Comparison of ENCODE assay signal across 9 mouse cellular contexts in the genomic region with DNA sequence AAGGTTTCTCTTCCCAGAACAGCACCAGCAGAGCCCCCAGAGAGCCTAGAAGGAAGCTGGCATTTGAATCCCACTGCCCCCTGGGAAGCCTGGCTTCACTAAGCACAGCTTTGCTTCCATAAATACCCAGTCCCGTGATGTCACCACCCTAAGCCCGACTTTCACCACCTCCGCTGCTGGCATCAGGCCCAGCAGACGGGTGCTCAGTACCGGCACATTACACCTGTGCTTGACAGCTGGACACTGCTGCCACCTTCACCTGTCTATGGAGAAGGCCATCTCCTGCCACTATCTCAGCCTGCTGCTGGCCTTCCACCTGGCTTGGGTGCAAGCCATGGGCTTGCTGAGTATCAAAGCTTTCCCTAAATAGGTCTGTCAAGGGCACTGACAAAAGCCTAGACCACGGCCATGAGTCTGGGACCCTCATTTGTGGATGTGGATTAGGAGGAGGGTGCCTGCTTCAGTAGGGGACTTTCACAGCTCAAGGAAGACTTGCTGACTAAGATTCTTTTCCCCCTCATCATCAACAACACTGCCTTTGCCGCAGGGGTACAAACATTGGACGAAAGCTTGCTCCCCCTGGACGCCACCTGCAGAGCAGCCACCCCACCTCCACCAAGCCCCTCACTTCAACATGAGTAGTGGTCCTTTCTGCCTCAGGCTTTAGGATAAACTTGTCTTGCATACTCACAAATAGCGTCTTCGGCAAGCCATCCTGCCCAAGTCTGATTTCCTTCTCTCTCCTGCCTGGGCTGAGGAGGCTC.
DNase-seq lines count a peak whose midpoint lies in the region; ATAC-seq and TF ChIP-seq lines count a peak whose summit lies in the region.
"Had no signal": no experiment of that assay in that cellular context is flagged by ENCODE, and none has a peak within 500 bp of the region (broad histone marks: within the 10 kb centered on the region; RNA-seq: fewer than 3 reads in every experiment).

No protein-coding gene starts in this region.

- no peak overlapping the region for H3K9ac ChIP-seq in embryonic facial prominence, embryonic 12.5 days
- H3K9ac ChIP-seq in heart, embryonic 14.5 days (ENCODE audit: low read length) = peak overlapping the region; percentile 49
- H3K9ac ChIP-seq in limb, embryonic 15.5 days = no peak overlapping the region
- H3K9ac ChIP-seq: liver, embryonic 14.5 days had no signal

- DNase-seq in gastrocnemius, adult 2 months = peak; percentile 33
- no peak for DNase-seq in gastrocnemius, postnatal 10 days
- no peak for DNase-seq in thymus, adult 2 months
- no peak for DNase-seq in natural killer cell, adult 2 months (ENCODE audit: low spot score in 2 of 2)

- peak overlapping the region; percentile 50 for H3K4me2 ChIP-seq in embryonic facial prominence, embryonic 12.5 days (replicated peaks)
- peak overlapping the region; percentile 45 for H3K4me2 ChIP-seq in heart, embryonic 14.5 days (ENCODE audit: low read length)
- H3K4me2 ChIP-seq in limb, embryonic 15.5 days = no peak overlapping the region

- no peaks in the 10 kb centered on the region for H3K9me3 ChIP-seq in embryonic facial prominence, embryonic 12.5 days
- no peaks in the 10 kb centered on the region for H3K9me3 ChIP-seq in heart, embryonic 14.5 days (ENCODE audit: control insufficient read depth, low read length)
- no peaks in the 10 kb centered on the region for H3K9me3 ChIP-seq in limb, embryonic 15.5 days

- no peak for TF ChIP-seq POLR2A in thymus, adult 2 months (IDR thresholded peaks at IDR 0.05; ENCODE audit: control insufficient read depth, extremely low read depth, insufficient read depth, low read length, poor library complexity)

- H3K4me1 ChIP-seq in embryonic facial prominence, embryonic 12.5 days = peaks cover 18% of the 10 kb centered on the region; the same call in 1 of the 2 replicates
- H3K4me1 ChIP-seq in heart, embryonic 14.5 days (ENCODE audit: control insufficient read depth in 2 of 2, insufficient read depth in 2 of 2, low read length in 2 of 2) = peaks cover 45 to 59% of the 10 kb centered on the region in 2 experiments
- peaks cover 32% of the 10 kb centered on the region for H3K4me1 ChIP-seq in limb, embryonic 15.5 days
- peaks cover 12% of the 10 kb centered on the region; the same call in 1 of the 2 replicates for H3K4me1 ChIP-seq in thymus, adult 2 months (replicated peaks; ENCODE audit: control insufficient read depth, insufficient read depth, low read length)

- 57% methylated on average over 11 of the region's 11 CpGs for WGBS in embryonic facial prominence, embryonic 12.5 days
- WGBS in heart, embryonic 14.5 days = 38% methylated on average over 11 of the region's 11 CpGs
- WGBS in limb, embryonic 15.5 days = 59% methylated on average over 11 of the region's 11 CpGs
- WGBS in thymus, adult 2 months = 81% methylated on average over 11 of the region's 11 CpGs

- ATAC-seq in embryonic facial prominence, embryonic 12.5 days (ENCODE audit: insufficient number of reproducible peaks, insufficient read depth, low FRiP score, low TSS enrichment) = no peak
- ATAC-seq in heart, embryonic 14.5 days (ENCODE audit: insufficient number of reproducible peaks, insufficient read depth, low FRiP score, low read depth) = peak; percentile 28
- ATAC-seq in limb, embryonic 15.5 days (ENCODE audit: insufficient number of reproducible peaks, low FRiP score, low TSS enrichment, low read depth) = no peak
- no peak for ATAC-seq in megakaryocyte-erythroid progenitor cell, adult 5-6 weeks (replicated peaks; ENCODE audit: low FRiP score, low TSS enrichment, poor library complexity, severe bottlenecking)

- intact Hi-C loops in gastrocnemius, adult 2 months (cut with DNase I) = no loop called here

- TF ChIP-seq CTCF in gastrocnemius, adult 2 months (IDR thresholded peaks at IDR 0.05) = no peak
- TF ChIP-seq CTCF in thymus, adult 2 months (IDR thresholded peaks at IDR 0.05; ENCODE audit: borderline replicate concordance, control insufficient read depth, extremely low read depth, insufficient read depth, low read length, poor library complexity) = no peak

- no peak overlapping the region for H3K27ac ChIP-seq in gastrocnemius, adult 2 months
- no peak overlapping the region for H3K27ac ChIP-seq in embryonic facial prominence, embryonic 12.5 days
- peak overlapping the region; percentile 89 to 94 for H3K27ac ChIP-seq in heart, embryonic 14.5 days (replicated peaks in 1 of 2; ENCODE audit: control insufficient read depth in 1 of 2, insufficient read depth in 1 of 2, low read depth in 2 of 2, low read length in 2 of 2)
- H3K27ac ChIP-seq in limb, embryonic 15.5 days = peak overlapping the region; percentile 24; the same call in 1 of the 2 replicates
- no peak overlapping the region for H3K27ac ChIP-seq in thymus, adult 2 months (ENCODE audit: control insufficient read depth, insufficient read depth, low read length)
- H3K27ac ChIP-seq: liver, embryonic 14.5 days had no signal

- H3K36me3 ChIP-seq in embryonic facial prominence, embryonic 12.5 days = no peaks in the 10 kb centered on the region
- no peaks in the 10 kb centered on the region for H3K36me3 ChIP-seq in heart, embryonic 14.5 days (ENCODE audit: control insufficient read depth, insufficient read depth, low read length)
- no peaks in the 10 kb centered on the region for H3K36me3 ChIP-seq in limb, embryonic 15.5 days
- H3K36me3 ChIP-seq in thymus, adult 2 months (ENCODE audit: control insufficient read depth, insufficient read depth, low read length) = no peaks in the 10 kb centered on the region

- no peak overlapping the region for H3K4me3 ChIP-seq in gastrocnemius, adult 2 months
- H3K4me3 ChIP-seq in embryonic facial prominence, embryonic 12.5 days = peak overlapping the region; percentile 19; the same call in 1 of the 2 replicates
- H3K4me3 ChIP-seq in heart, embryonic 14.5 days (ENCODE audit: control insufficient read depth in 1 of 2, insufficient read depth in 1 of 2, low read depth in 1 of 2, low read length in 2 of 2) = no peak overlapping the region
- no peak overlapping the region for H3K4me3 ChIP-seq in limb, embryonic 15.5 days
- no peak overlapping the region for H3K4me3 ChIP-seq in thymus, adult 2 months (ENCODE audit: control insufficient read depth, insufficient read depth, low read length)

- no peaks in the 10 kb centered on the region for H3K27me3 ChIP-seq in embryonic facial prominence, embryonic 12.5 days
- no peaks in the 10 kb centered on the region for H3K27me3 ChIP-seq in heart, embryonic 14.5 days (ENCODE audit: control insufficient read depth, insufficient read depth, low read length)
- H3K27me3 ChIP-seq in limb, embryonic 15.5 days = no peaks in the 10 kb centered on the region
- H3K27me3 ChIP-seq in thymus, adult 2 months (ENCODE audit: control insufficient read depth, insufficient read depth, low read length) = no peaks in the 10 kb centered on the region

Comparison
In these comparisons a context has a peak if more than half of its experiments do, and no peak if none do; other contexts are left out.
1. H3K27ac ChIP-seq: peak in heart, embryonic 14.5 days (2 of 2) and limb, embryonic 15.5 days (single experiment); none in gastrocnemius, adult 2 months (single experiment), embryonic facial prominence, embryonic 12.5 days (single experiment) and thymus, adult 2 months (single experiment).